Mouse (Mus musculus) small intestine, adult 2 months (tissue): Measurements from ENCODE around the gene Myh11. TPM values are rescaled to one million over a fixed set of nuclear protein-coding genes. Genes with fewer than 3 reads are reported as not detected.

Experiments
- H3K27ac ChIP-seq: fragments of 200-500 bp; 2 replicates; pipeline ENCODE4 v1.5.1; 2012; ENCODE audit warnings: low read depth, low read length, control low read depth, inconsistent platforms; ENCODE audit not compliant: insufficient read depth
- H3K27me3 ChIP-seq: fragments of 200-500 bp; 2 replicates; pipeline ENCODE4 v1.6.1; 2012; ENCODE audit warnings: mild to moderate bottlenecking, moderate library complexity, low read length, inconsistent platforms; ENCODE audit not compliant: control insufficient read depth, insufficient read depth
- H3K36me3 ChIP-seq: fragments of 200-500 bp; 2 replicates; pipeline ENCODE4 v1.6.1; 2012; ENCODE audit warnings: mild to moderate bottlenecking, low read length, control low read depth, inconsistent platforms; ENCODE audit not compliant: control insufficient read depth, insufficient read depth
- H3K4me1 ChIP-seq: fragments of 200-500 bp; 2 replicates; pipeline ENCODE4 v1.6.1; 2012; ENCODE audit warnings: low read length, inconsistent platforms, mixed read lengths; ENCODE audit not compliant: control insufficient read depth, insufficient read depth, insufficient read length
- H3K4me3 ChIP-seq: fragments of 200-500 bp; 2 replicates; pipeline ENCODE4 v1.5.1; 2012; ENCODE audit warnings: low read depth, mild to moderate bottlenecking, control low read depth, inconsistent platforms, low read length, moderate library complexity
- CTCF ChIP-seq: fragments of 200-500 bp; IDR thresholded peaks from 2 replicates; pipeline ENCODE4 v1.5.1; 2012; ENCODE audit warnings: low read depth, mild to moderate bottlenecking, control low read depth, inconsistent platforms, low read length, moderate library complexity, mixed read lengths; ENCODE audit not compliant: insufficient replicate concordance, insufficient read length; ENCODE audit errors: extremely low read depth
- POLR2A ChIP-seq: fragments of 200-500 bp; IDR thresholded peaks from 2 replicates; pipeline ENCODE4 v1.6.1; 2012; ENCODE audit warnings: low read depth, mild to moderate bottlenecking, control low read depth, inconsistent platforms, low read length, moderate library complexity
- WGBS: fragments of 180-500 bp; shearing (Covaris S2); methylation state at CpG from one replicate; pipeline ENCODE4 v1.1.7; 2018; 5-methylcytosine and 5-hydroxymethylcytosine counted together
- polyA plus RNA-seq: library from polyadenylated mRNA; depleted of rRNA; stranded (reverse); fragments of >200 nt; gene quantifications from 2 replicates; pipeline ENCODE4 v1.2.3, GENCODE M21; 2012

Gene Myh11
- polyA plus RNA-seq, 1 experiment, result 41.3 TPM

DNA sequence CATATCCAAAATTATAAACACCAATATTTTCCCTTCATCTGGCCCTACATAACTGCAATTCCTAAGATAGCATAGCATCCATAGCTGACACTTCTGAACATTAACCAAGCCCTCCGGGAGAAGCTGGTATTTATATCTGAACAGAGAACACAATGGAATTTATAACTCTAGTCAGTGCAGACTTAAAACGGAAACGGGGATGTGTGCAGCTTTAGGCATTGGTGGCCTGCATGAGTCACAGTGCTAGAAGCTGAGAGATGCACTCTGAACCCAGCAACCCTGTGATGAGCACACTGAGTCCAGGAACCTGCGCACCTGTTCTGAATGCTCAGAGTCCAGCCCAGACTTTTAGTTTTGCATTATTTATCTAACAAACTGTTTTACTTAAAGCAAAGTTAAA, 7.3 kb upstream of the Myh11 start:
- Histone ChIP-seq H3K4me3 (no peak overlapping the region), H3K36me3 (peaks cover 32% of the 10 kb centered on the region), H3K27ac (no peak overlapping the region), H3K27me3 (no peaks in the 10 kb centered on the region), H3K4me1 (no peaks in the 10 kb centered on the region)
- 67% methylated on average over 4 of the region's 4 CpGs for WGBS
- TF ChIP-seq POLR2A (no peak), CTCF (no peak)

- Histone ChIP-seq H3K27me3 (no peaks in the 10 kb centered on the region; the same call in 1 of the 2 replicates), H3K36me3 (peaks cover 29% of the 10 kb centered on the region), H3K4me3 (no peak overlapping the region), H3K27ac (no peak overlapping the region), H3K4me1 (no peaks in the 10 kb centered on the region)
- no peak for TF ChIP-seq POLR2A
- TF ChIP-seq CTCF, result no peak
- 91% methylated on average over 4 of the region's 4 CpGs for WGBS
These were observed 6.6 kb upstream of the Myh11 start for GRCm38 (mm10) chr16:14297746-14298145.

DNA sequence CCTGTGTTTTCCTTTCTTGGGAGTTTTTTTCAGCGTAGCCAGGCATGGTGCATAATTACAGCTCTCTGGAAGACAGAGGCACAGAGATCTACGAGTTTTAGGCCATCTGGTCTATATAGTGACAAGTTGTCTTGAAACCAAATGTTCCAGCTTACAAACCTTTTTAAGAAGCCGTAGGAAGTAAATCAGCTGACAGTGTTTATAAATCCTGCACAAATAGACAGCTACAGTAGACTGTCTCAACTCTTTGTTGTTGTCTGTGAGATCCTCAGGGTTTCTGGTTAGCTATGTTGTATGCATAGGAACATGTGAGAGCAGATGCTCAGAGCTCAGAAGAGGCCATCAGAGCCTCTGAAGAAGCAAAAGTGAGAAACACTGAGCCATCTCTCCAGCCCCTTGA, 6.0 kb upstream of the Myh11 start:
- Histone ChIP-seq H3K4me3 (no peak overlapping the region), H3K36me3 (peaks cover 27% of the 10 kb centered on the region), H3K4me1 (no peaks in the 10 kb centered on the region; the same call in 1 of the 2 replicates), H3K27me3 (no peaks in the 10 kb centered on the region; the same call in 1 of the 2 replicates), H3K27ac (no peak overlapping the region)
- no peak for TF ChIP-seq CTCF
- TF ChIP-seq POLR2A, result no peak
- 82% methylated on average over 3 of the region's 3 CpGs for WGBS

DNA sequence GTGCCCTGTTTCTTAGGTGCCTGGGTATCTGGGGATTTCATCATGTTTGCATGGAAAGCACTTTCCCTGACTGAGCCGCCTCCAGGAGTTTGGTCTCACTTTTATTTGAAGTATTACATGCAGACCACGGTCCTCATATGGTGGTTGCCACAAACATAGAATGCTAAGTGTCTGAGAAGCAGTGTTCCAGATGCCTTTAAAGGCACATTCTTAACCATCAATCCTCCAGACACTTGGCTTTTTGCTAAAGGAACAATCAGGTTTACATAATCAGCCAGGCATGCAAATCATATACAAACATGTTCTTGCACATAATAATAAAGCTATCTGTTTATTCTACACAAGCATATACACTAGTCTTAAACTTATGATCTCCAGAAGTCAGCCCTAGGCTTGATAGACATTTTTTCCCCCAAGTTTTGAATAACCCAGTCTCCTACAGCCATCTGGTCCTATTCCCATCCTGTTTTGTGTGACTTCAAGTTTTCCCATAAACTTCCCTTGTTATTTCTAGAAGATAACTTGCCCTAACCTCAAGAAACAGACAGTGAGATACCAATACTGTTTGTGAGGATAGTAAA, 5.5 kb upstream of the Myh11 start:
- no peak for TF ChIP-seq POLR2A
- TF ChIP-seq CTCF, result no peak
- Histone ChIP-seq H3K36me3 (peaks cover 24% of the 10 kb centered on the region), H3K27ac (no peak overlapping the region), H3K4me1 (no peaks in the 10 kb centered on the region; the same call in 1 of the 2 replicates), H3K27me3 (no peaks in the 10 kb centered on the region; the same call in 1 of the 2 replicates), H3K4me3 (no peak overlapping the region)
- WGBS, result 77% methylated on average over 2 of the region's 2 CpGs

DNA sequence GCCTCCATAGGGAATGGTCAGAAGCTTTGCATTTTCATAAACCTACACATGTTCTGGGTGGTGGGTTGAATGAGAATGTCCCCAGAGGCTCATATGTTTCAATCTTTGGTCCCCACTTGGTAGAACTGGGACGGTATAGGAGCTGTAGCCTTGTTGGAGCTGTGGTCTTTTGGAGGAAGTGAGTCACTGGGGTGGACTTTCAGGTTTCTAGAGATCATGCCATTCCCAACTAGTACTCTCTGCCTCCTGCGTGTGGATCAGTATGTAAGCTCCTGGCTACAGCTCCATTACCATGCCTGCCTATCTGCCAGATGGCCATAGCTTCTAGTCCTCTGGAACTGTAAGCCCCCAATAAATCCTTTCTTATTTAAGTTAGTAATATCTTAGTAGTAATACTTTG, 4.1 kb upstream of the Myh11 start:
- no peaks in the 10 kb centered on the region; the same call in 1 of the 2 replicates for H3K4me1 ChIP-seq
- H3K27me3 ChIP-seq, result no peaks in the 10 kb centered on the region; the same call in 1 of the 2 replicates
- no peak overlapping the region for H3K27ac ChIP-seq
- WGBS, result 76% methylated on average over 2 of the region's 2 CpGs
- H3K36me3 ChIP-seq, result peaks cover 18% of the 10 kb centered on the region
- TF ChIP-seq CTCF (no peak), POLR2A (no peak)
- H3K4me3 ChIP-seq, result no peak overlapping the region

GRCm38 (mm10) chr16:14292205-14293199, 1.3 kb upstream of the Myh11 start:
- no peaks in the 10 kb centered on the region; the same call in 1 of the 2 replicates for H3K27me3 ChIP-seq
- H3K36me3 ChIP-seq, result 0 out of 2 replicates have a peak, but pooled peaks cover 2% of the 10 kb centered on the region
- 5% methylated on average over 31 of the region's 31 CpGs for WGBS
- H3K27ac ChIP-seq, result peak overlapping the region; percentile 33
- H3K4me1 ChIP-seq, result no peaks in the 10 kb centered on the region; the same call in 1 of the 2 replicates
- H3K4me3 ChIP-seq, result peak overlapping the region; percentile 23
- TF ChIP-seq POLR2A (no peak), CTCF (no peak)
